Mouse (Mus musculus): ENCODE measurements around the gene Olfr1507.

The Olfr1507 gene

DNA sequence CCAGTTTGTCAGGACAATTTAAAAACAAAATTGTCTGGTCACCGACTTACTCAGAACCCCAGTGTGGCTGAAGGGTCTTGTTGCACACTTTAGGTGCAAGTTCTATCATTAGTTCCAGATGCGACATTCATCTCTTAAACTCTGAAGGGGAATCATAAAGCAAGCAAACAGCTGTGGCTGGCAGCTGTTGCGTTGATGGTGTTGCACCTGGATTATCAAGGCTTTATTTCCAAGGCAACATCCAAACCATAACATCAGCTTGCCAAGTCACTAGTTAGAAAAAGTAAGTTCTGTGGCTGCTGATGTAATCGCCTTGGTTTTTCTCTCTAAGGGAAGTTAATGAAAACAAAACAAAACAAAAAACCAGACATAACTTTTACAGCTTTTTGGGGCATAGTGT, at the start of gene Olfr1507:
Gene Olfr1507, minus strand, starts transcription at position 234 of the 400 bp plus-strand sequence.
- no peak for DNase-seq

DNA sequence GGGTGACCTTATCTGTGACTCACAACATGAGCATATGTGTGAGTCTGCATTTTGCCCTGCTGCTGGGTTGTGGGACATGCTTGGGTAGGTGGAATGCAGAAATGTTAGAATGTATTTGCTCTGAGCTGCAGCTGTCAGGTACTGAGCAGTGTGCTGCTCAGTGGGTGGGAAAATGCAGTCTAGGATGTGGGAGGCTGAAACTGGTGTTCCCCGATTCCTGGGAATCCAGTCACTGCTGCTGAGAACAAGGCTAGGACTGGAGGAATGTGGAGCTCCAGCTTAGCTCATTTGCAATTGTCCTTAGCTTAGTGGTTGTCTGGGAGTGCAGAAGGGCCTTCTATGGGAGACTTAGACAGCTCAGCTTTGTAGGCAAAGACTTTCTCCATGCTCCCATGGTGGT, 37.8 kb upstream of the Olfr1507 start:
- DNase-seq = no peak

DNA sequence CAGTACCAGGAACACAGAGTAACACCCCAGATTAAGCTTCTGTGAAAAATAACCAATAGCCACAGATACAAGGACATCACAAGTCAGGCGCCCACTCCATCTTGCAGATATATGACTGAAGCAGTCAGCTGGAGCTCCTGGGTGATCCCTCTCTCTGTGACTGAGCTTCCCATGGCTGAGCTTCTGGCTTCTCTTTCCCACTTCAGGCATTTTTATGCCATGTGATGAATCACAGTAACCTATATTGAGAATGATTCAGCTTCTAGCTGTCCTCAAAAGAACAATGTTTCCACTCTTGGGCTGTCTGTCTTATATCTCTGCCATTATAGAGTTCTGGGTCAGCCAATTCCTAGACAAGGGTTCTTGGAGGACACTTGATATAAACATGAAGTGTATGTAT, 29.4 kb upstream of the Olfr1507 start:
- DNase-seq = no peak

DNA sequence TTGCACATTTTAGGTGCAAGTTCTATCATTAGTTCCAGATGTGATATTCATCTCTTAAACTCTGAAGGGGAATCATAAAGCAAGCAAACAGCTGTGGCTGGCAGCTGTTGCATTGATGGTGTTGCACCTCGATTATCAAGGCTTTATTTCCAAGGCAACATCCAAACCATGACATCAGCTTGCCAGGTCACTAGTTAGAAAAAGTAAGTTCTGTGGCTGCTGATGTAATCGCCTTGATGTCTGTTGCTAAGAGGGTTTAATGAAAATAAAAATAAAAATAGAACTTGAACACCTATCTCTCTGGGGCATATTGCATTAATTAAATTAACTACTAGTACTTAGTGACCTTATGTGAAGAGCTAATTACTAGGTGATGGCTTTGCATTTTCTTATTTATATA, 28.2 kb downstream of the Olfr1507 start, which contains the start of gene Olfr1508:
Gene Olfr1508, minus strand, starts transcription at position 101 of the 400 bp plus-strand sequence.
- no peak for DNase-seq

DNA sequence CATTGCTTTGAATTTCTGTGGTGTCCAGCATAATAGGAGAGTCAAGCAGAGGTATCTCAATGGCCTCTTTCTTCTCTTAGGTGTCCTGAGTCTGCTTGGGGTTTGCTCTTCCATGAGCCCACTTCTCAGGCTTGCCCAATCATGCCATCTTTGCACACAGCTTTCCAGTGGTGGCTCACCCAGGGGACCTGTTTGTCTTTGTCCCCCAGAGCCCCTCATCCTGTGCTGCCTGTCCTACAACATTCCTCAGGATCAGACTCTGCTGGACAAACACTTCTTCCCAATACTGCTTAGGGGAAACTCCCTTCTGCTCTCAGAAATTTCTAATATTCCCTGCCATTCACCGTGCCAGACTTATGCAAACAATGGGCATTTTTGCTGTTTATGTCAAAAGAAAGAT, 29.8 kb downstream of the Olfr1507 start:
- DNase-seq = no peak

DNA sequence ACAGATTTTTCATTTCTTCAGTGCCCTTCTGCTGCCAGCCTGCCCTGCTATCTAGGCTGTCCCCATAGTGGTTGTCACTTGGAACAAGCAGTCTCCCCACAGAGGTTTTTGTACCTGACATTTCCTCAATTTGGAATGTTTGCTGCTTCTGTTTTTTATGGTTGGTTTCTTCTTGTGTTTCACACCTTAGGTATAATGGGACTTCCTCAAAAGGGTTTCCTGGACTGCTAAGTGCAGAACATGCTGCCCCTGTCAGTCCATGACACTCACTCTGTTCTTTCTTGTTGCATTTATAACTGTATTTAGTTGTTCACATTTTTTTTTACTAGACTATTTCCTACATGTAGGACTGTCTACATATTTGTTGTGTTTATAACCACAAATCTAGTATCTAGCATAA, 33.6 kb downstream of the Olfr1507 start:
- no peak for DNase-seq

DNA sequence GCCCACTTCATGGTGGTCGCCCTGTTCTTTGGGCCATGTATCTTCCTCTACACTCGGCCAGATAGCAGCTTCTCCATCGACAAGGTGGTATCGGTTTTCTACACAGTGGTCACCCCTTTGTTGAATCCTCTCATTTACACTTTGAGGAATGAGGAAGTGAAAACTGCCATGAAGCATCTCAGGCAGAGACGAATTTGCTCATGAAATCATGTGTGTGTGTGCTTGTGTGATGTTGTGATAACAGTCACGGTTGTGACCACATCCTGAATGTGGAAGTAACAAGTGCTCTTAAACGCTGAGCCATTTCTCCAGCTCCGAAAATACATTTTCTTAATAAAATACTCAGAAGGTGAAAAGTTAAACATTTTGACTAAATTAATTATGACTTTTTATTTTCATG, 44.4 kb downstream of the Olfr1507 start:
- no peak for DNase-seq

DNA sequence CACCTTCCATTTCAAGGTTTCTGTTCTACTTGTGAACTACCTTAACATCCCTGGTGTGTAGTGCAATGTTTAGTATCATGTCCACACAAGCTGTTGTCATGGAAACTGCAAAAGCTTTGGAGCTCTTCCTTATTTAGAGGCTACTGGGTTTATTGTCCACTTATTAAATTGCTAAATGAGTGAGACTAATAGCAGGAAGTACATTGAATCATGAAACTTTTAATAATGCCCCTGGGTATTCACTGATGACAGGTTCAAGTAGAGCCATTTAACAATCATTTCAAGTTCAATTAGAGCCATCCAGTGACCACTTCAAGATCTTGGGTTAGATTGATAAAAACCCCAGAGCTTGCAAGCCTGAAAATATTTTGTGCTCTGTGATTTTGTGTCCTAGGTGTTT, 52.9 kb downstream of the Olfr1507 start, which contains the start of gene Olfr1509:
Gene Olfr1509, plus strand, starts transcription at position 301 of the 400 bp plus-strand sequence.
- no peak for DNase-seq

All from cerebellum, postnatal 25 days (tissue).